Mouse (Mus musculus) liver, adult 2 months (tissue): Measurements from ENCODE around the gene Bco1. TPM values are rescaled to one million over a fixed set of nuclear protein-coding genes. Genes with fewer than 3 reads are reported as not detected.
A peak's percentile ranks its signal among the peaks of the same experiment; 100 is the strongest.

Experiments
- DNase-seq: peaks from one replicate; pipeline ENCODE4 v3.0.0-alpha.2; 2011; ENCODE audit warnings: low read depth, low spot score; ENCODE audit errors: extremely low read depth
- H3K27ac ChIP-seq: fragments of 200-500 bp; replicated peaks from 2 replicates; pipeline ENCODE4 v1.5.1; 2012; ENCODE audit warnings: low read depth, mild to moderate bottlenecking, control low read depth, inconsistent platforms, low read length; ENCODE audit not compliant: insufficient read depth
- H3K27me3 ChIP-seq: fragments of 200-500 bp; 2 replicates; pipeline ENCODE4 v1.6.1; 2012; ENCODE audit warnings: mild to moderate bottlenecking, moderate library complexity, low read length, inconsistent platforms; ENCODE audit not compliant: control insufficient read depth, insufficient read depth
- H3K36me3 ChIP-seq: fragments of 200-500 bp; 2 replicates; pipeline ENCODE4 v1.6.1; 2012; ENCODE audit warnings: low read length, inconsistent platforms; ENCODE audit not compliant: control insufficient read depth, insufficient read depth
- H3K4me1 ChIP-seq: fragments of 200-500 bp; 2 replicates; pipeline ENCODE4 v1.6.1; 2011; ENCODE audit warnings: low read length; ENCODE audit not compliant: control insufficient read depth, insufficient read depth
- H3K4me3 ChIP-seq: fragments of 200-500 bp; 2 replicates; pipeline ENCODE4 v1.5.1; 2011; ENCODE audit warnings: low read depth, mild to moderate bottlenecking, control low read depth, low read length, moderate library complexity; ENCODE audit not compliant: insufficient read depth
- H3K79me2 ChIP-seq: fragments of 200-500 bp; 2 replicates; pipeline ENCODE4 v1.6.1; 2012; ENCODE audit warnings: inconsistent platforms, mild to moderate bottlenecking, low read length, moderate library complexity; ENCODE audit not compliant: control insufficient read depth, insufficient read depth
- H3K9ac ChIP-seq: fragments of 200-500 bp; 2 replicates; pipeline ENCODE4 v1.6.1; 2012; ENCODE audit warnings: low read depth, mild to moderate bottlenecking, control low read depth, inconsistent platforms, low read length
- CTCF ChIP-seq: fragments of 200-500 bp; IDR thresholded peaks from 2 replicates; pipeline ENCODE4 v1.5.1; 2011; ENCODE audit warnings: low read depth, low read length, control low read depth
- POLR2A ChIP-seq: fragments of 200-500 bp; IDR thresholded peaks from 2 replicates; pipeline ENCODE4 v1.6.1; 2011; ENCODE audit warnings: low read length, control low read depth; ENCODE audit not compliant: insufficient read depth; ENCODE audit errors: extremely low read depth
- WGBS: fragments of 180-500 bp; shearing (Covaris S2); methylation state at CpG from one replicate; pipeline ENCODE4 v1.1.7; 2018; 5-methylcytosine and 5-hydroxymethylcytosine counted together
- polyA plus RNA-seq: library from polyadenylated mRNA; depleted of rRNA; stranded (reverse); fragments of >200 nt; gene quantifications from 2 replicates; pipeline ENCODE4 v1.2.3, GENCODE M21; 2012
- total RNA-seq: library from RNA; depleted of rRNA; stranded (reverse); fragments of >200 nt; gene quantifications from 2 replicates; pipeline ENCODE4 v1.2.3, GENCODE M21; 2014

Gene Bco1
- total and polyA plus RNA-seq, 2 experiments: 4.0 to 7.2 TPM

DNA sequence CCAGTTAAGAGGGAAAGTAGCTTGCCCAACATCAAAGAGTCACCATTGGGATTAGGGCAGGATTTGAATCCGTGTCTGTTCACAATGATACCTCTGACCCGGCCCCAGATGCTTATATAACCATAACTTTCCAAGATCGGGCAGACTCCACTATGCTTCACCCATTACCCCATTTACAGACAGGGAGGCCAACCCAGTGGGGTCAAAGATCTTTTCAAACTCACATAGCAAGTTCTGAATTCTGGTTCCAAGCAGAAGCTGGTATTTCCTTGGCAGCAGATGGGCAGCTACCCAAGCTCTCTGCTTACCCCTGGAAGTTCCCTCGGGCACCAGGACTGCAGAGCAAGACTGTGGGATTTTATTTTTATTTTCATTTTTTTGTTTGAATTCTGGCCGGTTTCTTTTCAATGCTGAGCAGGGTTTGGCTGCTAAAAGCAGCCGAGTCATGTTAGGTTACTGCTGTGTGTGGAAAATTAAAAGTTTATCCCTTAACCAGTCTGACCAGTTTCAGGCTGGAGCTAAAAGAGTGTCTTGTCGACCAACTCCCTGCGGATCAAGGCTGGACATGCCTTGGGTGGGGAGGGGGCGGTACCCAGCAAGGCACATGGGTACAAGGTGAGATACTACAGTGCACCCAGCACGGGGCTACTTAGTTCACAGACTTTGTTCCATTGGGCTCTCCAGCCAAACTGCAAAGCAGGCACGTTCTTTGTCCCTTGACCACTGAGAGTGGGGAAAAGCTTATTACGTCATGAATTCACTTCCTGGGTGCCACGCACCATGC is 28.4 kb downstream of the Bco1 start:
- 63% methylated on average over 13 of the region's 13 CpGs for WGBS
- H3K9ac ChIP-seq: no peak overlapping the region
- H3K4me1 ChIP-seq: peaks cover 1% of the 10 kb centered on the region; the same call in 1 of the 2 replicates
- peak; percentile 57 for DNase-seq
- H3K4me3 ChIP-seq: no peak overlapping the region
- H3K79me2 ChIP-seq: no peaks in the 10 kb centered on the region
- TF ChIP-seq CTCF (no peak), POLR2A (no peak)
- H3K36me3 ChIP-seq: no peaks in the 10 kb centered on the region
- no peaks in the 10 kb centered on the region for H3K27me3 ChIP-seq
- no peak overlapping the region for H3K27ac ChIP-seq

DNA sequence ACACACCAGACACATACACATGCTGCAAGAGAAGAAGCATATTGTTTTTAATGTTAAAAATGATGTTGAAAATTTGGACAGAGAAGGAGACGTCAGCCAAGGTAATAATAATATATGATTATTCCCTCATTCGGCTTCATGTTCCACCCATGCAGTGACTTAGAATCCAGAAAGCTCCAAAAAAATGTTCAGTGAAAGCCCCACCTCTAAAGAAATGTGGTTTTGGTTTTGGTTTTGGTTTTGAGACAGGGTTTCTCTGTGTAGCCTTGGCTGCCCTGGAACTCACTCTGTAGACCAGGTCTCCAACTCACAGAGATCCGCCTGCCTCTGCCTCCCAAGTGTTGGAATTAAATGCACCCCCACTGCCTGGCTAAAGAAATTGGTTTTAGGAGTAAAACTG is 30.2 kb downstream of the Bco1 start:
- no peaks in the 10 kb centered on the region; the same call in 1 of the 2 replicates for H3K36me3 ChIP-seq
- H3K4me3 ChIP-seq: no peak overlapping the region
- H3K27me3 ChIP-seq: no peaks in the 10 kb centered on the region
- DNase-seq: no peak
- WGBS: 89% methylated on average over 3 of the region's 3 CpGs
- H3K9ac ChIP-seq: no peak overlapping the region
- TF ChIP-seq CTCF (no peak), POLR2A (no peak)
- H3K4me1 ChIP-seq: peaks cover 1% of the 10 kb centered on the region; the same call in 1 of the 2 replicates
- no peak overlapping the region for H3K27ac ChIP-seq
- H3K79me2 ChIP-seq: no peaks in the 10 kb centered on the region

DNA sequence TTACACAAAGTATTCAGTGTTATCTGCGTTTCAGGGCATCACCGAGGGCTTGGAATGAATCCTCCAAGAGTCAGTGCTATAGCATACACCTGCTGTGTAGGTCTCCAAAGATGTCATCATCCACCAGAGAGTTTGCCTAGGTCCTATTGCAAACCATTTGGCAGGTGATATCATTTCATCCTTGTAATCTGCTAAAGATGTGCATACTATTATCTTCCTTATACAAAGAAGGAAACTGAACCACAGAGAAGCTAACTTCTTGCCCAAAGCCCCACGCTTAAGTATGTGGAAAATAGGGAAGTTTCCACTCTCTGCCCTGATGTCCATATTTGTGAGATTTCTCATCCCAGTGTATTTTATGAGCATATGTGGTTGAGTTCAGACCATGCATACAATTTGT is 30.8 kb downstream of the Bco1 start:
- no peak overlapping the region for H3K9ac ChIP-seq
- H3K4me3 ChIP-seq: no peak overlapping the region
- H3K79me2 ChIP-seq: no peaks in the 10 kb centered on the region
- no peak overlapping the region for H3K27ac ChIP-seq
- no peaks in the 10 kb centered on the region; the same call in 1 of the 2 replicates for H3K36me3 ChIP-seq
- DNase-seq: no peak
- no peaks in the 10 kb centered on the region for H3K27me3 ChIP-seq
- WGBS: 85% methylated on average over 3 of the region's 3 CpGs
- peaks cover 1% of the 10 kb centered on the region; the same call in 1 of the 2 replicates for H3K4me1 ChIP-seq
- no peak for TF ChIP-seq CTCF
- no peak for TF ChIP-seq POLR2A

DNA sequence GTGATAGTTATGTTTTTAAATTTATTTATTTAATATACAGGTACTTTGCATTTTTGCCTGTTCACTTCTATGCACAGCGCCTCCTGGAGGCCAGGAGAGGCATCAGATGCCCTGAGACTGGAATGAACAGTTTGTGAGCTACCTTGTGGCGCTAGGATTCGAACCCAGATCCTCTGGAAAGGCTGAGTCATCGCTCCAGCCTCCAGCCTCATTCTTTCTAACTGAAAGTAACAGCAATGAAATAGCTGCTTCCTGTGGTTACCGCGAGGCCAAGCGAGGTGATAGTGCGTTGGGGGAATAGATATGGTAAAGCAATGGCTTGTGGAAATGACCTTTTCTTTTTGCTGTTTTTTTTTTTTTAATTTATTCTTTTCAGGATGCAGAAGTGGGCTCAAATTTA is 31.4 kb downstream of the Bco1 start:
- Histone ChIP-seq H3K4me3 (no peak overlapping the region), H3K9ac (no peak overlapping the region), H3K79me2 (no peaks in the 10 kb centered on the region), H3K4me1 (peaks cover 1% of the 10 kb centered on the region; the same call in 1 of the 2 replicates), H3K27ac (no peak overlapping the region), H3K36me3 (no peaks in the 10 kb centered on the region; the same call in 1 of the 2 replicates), H3K27me3 (no peaks in the 10 kb centered on the region)
- WGBS: 86% methylated on average over 8 of the region's 8 CpGs
- DNase-seq: no peak
- TF ChIP-seq CTCF: peak; percentile 15; the same call in 1 of the 2 replicates
- no peak for TF ChIP-seq POLR2A

DNA sequence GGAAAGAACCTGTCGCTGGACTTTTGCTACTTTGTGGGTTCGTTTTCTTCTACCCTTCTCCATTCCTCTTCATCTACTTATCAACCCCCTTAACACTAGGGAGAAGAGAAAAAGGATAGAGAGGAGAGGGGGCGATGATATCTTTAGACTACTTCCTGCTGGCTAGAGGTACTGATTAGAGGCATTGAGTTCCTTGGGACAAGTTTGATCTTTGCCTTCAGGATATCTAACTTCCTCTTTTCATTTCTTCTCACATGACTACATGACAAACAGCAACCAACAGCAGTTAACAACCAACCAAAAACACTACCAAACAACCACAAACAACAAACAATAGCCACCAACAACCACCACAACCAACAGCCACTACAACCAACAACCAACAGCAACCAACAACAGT is 38.0 kb downstream of the Bco1 start:
- TF ChIP-seq CTCF (no peak), POLR2A (no peak)
- no peak overlapping the region for H3K9ac ChIP-seq
- no peaks in the 10 kb centered on the region; the same call in 1 of the 2 replicates for H3K36me3 ChIP-seq
- WGBS: 77% methylated on average over 3 of the region's 3 CpGs
- no peak for DNase-seq
- H3K27me3 ChIP-seq: no peaks in the 10 kb centered on the region
- H3K4me3 ChIP-seq: no peak overlapping the region
- H3K4me1 ChIP-seq: no peaks in the 10 kb centered on the region; the same call in 1 of the 2 replicates
- H3K27ac ChIP-seq: no peak overlapping the region
- no peaks in the 10 kb centered on the region for H3K79me2 ChIP-seq

DNA sequence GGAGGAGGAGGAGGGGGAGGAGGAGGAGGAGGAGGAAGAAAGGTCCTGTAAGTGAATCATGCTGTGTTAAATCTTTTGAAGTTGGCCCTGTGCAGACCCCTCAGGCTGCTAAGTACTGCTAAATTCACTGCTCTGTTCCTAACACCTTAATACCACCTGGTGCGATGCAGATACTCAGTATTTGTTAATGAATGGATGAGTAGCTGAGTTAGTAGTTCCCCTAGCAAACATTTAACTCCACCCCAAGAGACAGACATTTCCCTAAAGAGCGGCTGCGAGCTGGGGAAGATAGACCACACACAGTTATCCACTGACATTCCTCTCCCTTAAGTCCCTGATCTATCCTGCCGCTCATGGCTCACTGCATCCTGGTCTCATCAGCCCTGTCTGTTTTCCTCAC is 40.7 kb downstream of the Bco1 start:
- Histone ChIP-seq H3K9ac (no peak overlapping the region), H3K4me3 (no peak overlapping the region), H3K27ac (no peak overlapping the region), H3K27me3 (no peaks in the 10 kb centered on the region), H3K79me2 (no peaks in the 10 kb centered on the region), H3K36me3 (no peaks in the 10 kb centered on the region), H3K4me1 (no peaks in the 10 kb centered on the region; the same call in 1 of the 2 replicates)
- no peak for DNase-seq
- TF ChIP-seq CTCF: no peak
- WGBS: 45% methylated on average over 4 of the region's 4 CpGs
